Mouse (Mus musculus): ENCODE results near the gene Grik4.

DNA sequence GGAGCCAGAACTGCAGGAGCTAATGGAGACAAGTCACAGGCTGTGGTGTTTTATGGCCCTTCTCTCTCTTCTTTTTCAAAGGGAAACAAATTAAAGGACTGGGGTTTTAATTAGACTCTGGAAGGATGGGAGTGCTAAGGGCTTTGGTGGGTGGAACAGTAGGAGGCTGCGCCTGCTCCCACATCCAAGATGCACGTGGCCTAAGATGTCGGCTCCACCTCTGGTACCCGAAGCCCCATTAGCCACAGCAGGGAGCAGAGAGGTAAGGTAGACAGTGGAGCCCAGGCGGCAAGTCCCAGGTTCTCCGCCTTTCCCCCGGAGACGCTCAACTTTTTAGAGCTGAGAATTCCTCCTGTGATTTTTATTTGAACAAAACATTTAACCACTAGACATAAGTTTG lies 166.4 kb downstream of the Grik4 start:
- no peak for TF ChIP-seq CTCF (IDR thresholded peaks at IDR 0.05; ENCODE audit: low read depth, low read length)
- TF ChIP-seq POLR2A (IDR thresholded peaks at IDR 0.05; ENCODE audit: extremely low read depth, insufficient read depth, low read length), result no peak

All from liver, adult 2 months (tissue).